Mouse (Mus musculus) ES-E14 (cell line): ENCODE measurements around the gene Rpl19. TPM values are rescaled to one million over a fixed set of nuclear protein-coding genes. Genes with fewer than 3 reads are reported as not detected.

Experiments
- DNase-seq: peaks from one replicate; pipeline ENCODE4 v3.0.0-alpha.2; 2013; ENCODE audit warnings: low read depth, low spot score
- H3K27ac ChIP-seq: 2 replicates; pipeline ENCODE4 v1.5.1; 2012; ENCODE audit warnings: low read depth, mild to moderate bottlenecking, low read length, moderate library complexity, mixed read lengths; ENCODE audit not compliant: poor library complexity, insufficient read depth, severe bottlenecking
- H3K36me3 ChIP-seq: 2 replicates; pipeline ENCODE4 v1.6.1; 2012; ENCODE audit warnings: mild to moderate bottlenecking, low read length, moderate library complexity, mixed read lengths; ENCODE audit not compliant: control insufficient read depth, poor library complexity, insufficient read depth, severe bottlenecking
- H3K4me1 ChIP-seq, 2 experiments: fragments of 150-350 bp in 1 of 2; sonication (generic) in 1 of 2; 2 replicates each; pipeline ENCODE4 v1.6.1; 2012; ENCODE audit warnings: low read length in 2 of 2, mild to moderate bottlenecking in 1 of 2, mixed read lengths in 1 of 2; ENCODE audit not compliant: control insufficient read depth in 2 of 2, insufficient read depth in 2 of 2, poor library complexity in 1 of 2
- H3K4me3 ChIP-seq, 2 experiments: fragments of 150-350 bp in 1 of 2; sonication (generic) in 1 of 2; 2 replicates each; pipeline ENCODE4 v1.5.1; 2012; ENCODE audit warnings: low read length in 2 of 2, low read depth in 1 of 2, mild to moderate bottlenecking in 1 of 2, mixed read lengths in 1 of 2; ENCODE audit not compliant: insufficient read depth in 1 of 2, poor library complexity in 1 of 2, severe bottlenecking in 1 of 2
- H3K9ac ChIP-seq: 2 replicates; pipeline ENCODE4 v1.6.1; 2012; ENCODE audit warnings: low read depth, mild to moderate bottlenecking, low read length, mixed read lengths; ENCODE audit not compliant: poor library complexity, insufficient read depth, severe bottlenecking
- H3K9me3 ChIP-seq: fragments of 150-350 bp; sonication (generic); 2 replicates; pipeline ENCODE4 v1.6.1; 2012; ENCODE audit warnings: low read depth, mild to moderate bottlenecking, low read length; ENCODE audit not compliant: control insufficient read depth, insufficient read depth
- CHD2 ChIP-seq: IDR thresholded peaks from 2 replicates; pipeline ENCODE4 v1.6.1; 2014; ENCODE audit warnings: mild to moderate bottlenecking, low read depth, low read length, inconsistent platforms
- HCFC1 ChIP-seq: IDR thresholded peaks from 2 replicates; pipeline ENCODE4 v1.6.1; 2012; ENCODE audit warnings: low read length, inconsistent platforms, borderline replicate concordance; ENCODE audit not compliant: insufficient read depth
- MAFK ChIP-seq: IDR thresholded peaks from 2 replicates; pipeline ENCODE4 v1.6.1; 2014; ENCODE audit warnings: mild to moderate bottlenecking, low read depth, low read length, inconsistent platforms; ENCODE audit not compliant: insufficient read depth
- ZC3H11A ChIP-seq: IDR thresholded peaks from 2 replicates; pipeline ENCODE4 v1.6.1; 2012; ENCODE audit warnings: low read depth, mild to moderate bottlenecking, inconsistent platforms, low read length, borderline replicate concordance
- ZNF384 ChIP-seq: IDR thresholded peaks from 2 replicates; pipeline ENCODE4 v1.6.1; 2012; ENCODE audit warnings: low read depth, low read length, inconsistent platforms
- in situ Hi-C, 2 experiments: fragments of 600-800 bp; cut with MboI; formaldehyde crosslinking; loops; one replicate each; pipeline ENCODE4 v1.15.1; 2025; ENCODE audit warnings: low sequenced_read_pairs in 2 of 2, inconsistent platforms in 1 of 2; ENCODE audit not compliant: unreplicated experiment in 2 of 2
- total RNA-seq: library from RNA; depleted of rRNA; stranded (reverse); fragments of 300-350 nt; gene quantifications from 2 replicates; pipeline ENCODE4 v1.2.3, GENCODE M21; 2012

Gene Rpl19
- total RNA-seq, 1 experiment = 3,264 TPM

DNA sequence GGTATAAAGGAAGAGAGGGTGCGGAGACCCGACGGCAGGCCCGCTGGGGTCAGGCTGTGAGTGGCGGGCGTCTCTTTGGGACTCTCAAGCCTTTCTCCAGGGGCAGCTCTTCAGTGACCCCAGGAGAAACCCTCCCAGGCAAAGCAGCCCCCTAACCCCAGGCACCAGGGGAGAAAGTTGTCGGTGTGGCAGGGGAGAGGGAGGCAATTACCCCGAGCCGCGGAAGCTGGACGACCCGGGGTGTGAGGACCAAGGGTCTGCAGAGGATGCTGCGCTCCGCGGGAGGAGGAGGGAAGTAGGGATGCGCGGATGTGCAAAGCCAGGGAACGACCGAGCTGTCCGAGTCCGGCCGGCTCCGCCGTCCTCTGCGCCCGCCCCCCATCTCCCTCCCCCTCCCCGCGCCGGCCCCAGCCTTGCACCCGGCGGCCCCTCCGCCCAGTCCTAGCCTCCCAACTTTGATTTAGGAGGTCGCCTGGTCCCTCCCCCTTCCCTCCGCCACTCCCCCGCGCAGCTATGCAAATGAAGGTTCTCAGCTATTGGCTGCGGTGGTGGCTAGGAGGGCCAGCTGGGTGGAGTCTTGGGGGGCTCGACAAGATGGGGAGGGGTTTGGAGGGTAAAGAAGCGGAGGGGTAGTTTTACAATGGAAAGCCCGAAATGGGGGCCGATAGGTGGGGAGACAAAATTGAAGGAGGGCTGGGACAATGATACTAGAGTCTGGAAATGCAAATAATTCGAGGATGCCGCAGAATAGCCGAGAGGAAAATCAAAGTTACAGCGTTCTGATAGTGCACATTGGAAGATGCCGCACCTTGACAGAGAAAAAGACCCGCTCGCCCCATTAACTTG, 26.7 kb downstream of the Rpl19 start, which contains the start of gene Stac2:
Gene Stac2, minus strand, starts transcription at position 474 of the 846 bp plus-strand sequence.
- peak; percentile 82 for DNase-seq
- Histone ChIP-seq H3K9me3 (no peaks in the 10 kb centered on the region), H3K4me1 (peaks cover 2 to 13% of the 10 kb centered on the region in 2 experiments; a peak in 3 of 4 replicates), H3K9ac (peak within 1 kb of the TSS; percentile 46), H3K27ac (no peak within 1 kb of the TSS), H3K4me3 (peak within 1 kb of the TSS; percentile 60 to 83), H3K36me3 (no peaks in the 10 kb centered on the region)
- TF ChIP-seq MAFK (no peak), ZC3H11A (no peak), ZNF384 (no peak), CHD2 (no peak), HCFC1 (no peak)
- in situ Hi-C loops = no loop called here

DNA sequence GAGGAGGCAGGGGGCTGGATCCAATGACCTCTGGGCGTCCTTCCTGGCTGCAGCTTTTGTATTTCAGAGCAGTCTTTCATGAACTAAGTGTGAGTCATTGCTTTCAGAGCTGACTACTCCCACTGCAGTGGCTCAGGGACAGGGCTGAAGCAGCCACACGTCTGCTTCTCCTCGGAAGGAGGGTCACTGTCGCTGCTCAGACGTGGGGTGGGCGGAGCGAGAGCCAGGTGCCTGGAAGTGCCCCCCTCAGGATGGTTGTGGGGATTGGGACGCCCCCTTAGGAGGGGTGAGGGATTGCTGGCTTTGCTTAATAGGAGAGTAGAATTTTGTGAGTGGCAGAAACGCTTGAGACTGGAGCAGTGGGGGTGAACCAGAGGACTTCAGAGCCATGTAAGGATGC, 31.0 kb downstream of the Rpl19 start:
- H3K27ac ChIP-seq = peak overlapping the region; percentile 64
- H3K4me3 ChIP-seq = peak overlapping the region; percentile 45 to 46
- TF ChIP-seq HCFC1 (peak; percentile 61; the same call in 1 of the 2 replicates), MAFK (no peak), ZNF384 (no peak), CHD2 (no peak), ZC3H11A (no peak)
- DNase-seq = peak; percentile 61
- no peaks in the 10 kb centered on the region for H3K9me3 ChIP-seq
- H3K9ac ChIP-seq = peak overlapping the region; percentile 2; the same call in 1 of the 2 replicates
- H3K36me3 ChIP-seq = no peaks in the 10 kb centered on the region
- in situ Hi-C loops = no loop called here
- peaks cover 2 to 20% of the 10 kb centered on the region in 2 experiments; a peak in 3 of 4 replicates for H3K4me1 ChIP-seq

DNA sequence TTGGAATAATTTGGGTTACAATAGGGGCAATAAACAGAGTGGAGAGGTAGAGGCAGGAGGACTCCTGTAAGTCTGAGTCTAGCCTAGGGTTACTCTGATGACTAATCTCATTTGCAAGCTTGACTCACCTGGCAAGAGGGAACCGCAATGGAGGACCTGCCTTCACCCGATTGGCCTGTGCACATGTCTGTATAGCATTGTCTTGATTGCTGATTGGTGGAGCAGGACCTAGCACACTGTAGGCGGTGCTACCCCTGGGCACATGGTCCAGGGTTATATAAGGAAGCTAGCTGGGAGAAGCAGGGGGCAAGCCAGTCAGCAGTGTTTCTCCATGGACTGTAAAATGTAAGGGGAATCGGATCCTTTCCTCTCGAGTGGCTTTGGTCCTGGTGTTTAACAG, 31.5 kb downstream of the Rpl19 start:
- Histone ChIP-seq H3K9ac (peak overlapping the region; percentile 32), H3K27ac (peak overlapping the region; percentile 68), H3K9me3 (no peaks in the 10 kb centered on the region), H3K4me3 (peak overlapping the region; percentile 16 to 45; a peak in 3 of 4 replicates), H3K36me3 (no peaks in the 10 kb centered on the region), H3K4me1 (peaks cover 2 to 20% of the 10 kb centered on the region in 2 experiments; a peak in 3 of 4 replicates)
- peak; percentile 87 for DNase-seq
- in situ Hi-C loops = no loop called here
- TF ChIP-seq ZNF384 (no peak), CHD2 (peak; percentile 87)

DNA sequence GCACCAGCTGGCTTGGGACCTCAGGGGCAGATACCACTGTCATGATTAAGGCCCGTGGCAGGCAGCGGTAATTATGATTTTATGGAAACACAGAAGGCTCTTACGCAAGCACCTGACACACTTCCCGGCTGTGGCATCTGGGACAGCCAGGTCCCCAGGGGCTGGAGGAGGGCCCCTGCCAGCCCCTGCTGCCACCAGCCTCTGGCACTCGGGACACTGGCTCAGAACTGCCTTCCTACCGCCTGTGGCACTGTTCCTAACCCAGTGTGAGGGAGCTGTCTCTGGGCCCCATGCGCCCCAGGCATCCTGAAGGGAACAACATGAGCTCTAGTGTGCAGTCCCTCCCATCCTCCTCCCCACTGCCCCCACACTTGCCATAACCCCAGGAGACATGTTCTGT, 33.2 kb downstream of the Rpl19 start:
- Histone ChIP-seq H3K4me3 (no peak overlapping the region), H3K36me3 (no peaks in the 10 kb centered on the region), H3K4me1 (peaks cover 2 to 20% of the 10 kb centered on the region in 2 experiments; a peak in 3 of 4 replicates), H3K9ac (peak overlapping the region; percentile 31; the same call in 1 of the 2 replicates), H3K27ac (no peak overlapping the region), H3K9me3 (no peaks in the 10 kb centered on the region)
- DNase-seq = no peak
- TF ChIP-seq CHD2 = no peak
- TF ChIP-seq HCFC1 = no peak
- TF ChIP-seq MAFK = no peak
- TF ChIP-seq ZNF384 = no peak
- in situ Hi-C loops = no loop called here
